Mouse (Mus musculus) adrenal gland, postnatal 36 days (tissue): Measurements from ENCODE around the gene Prune1. TPM values are rescaled to one million over a fixed set of nuclear protein-coding genes. Genes with fewer than 3 reads are reported as not detected.
"Not testable (repeated sequence)": the region's sequence is repeated elsewhere in the genome, so short reads cannot be mapped to it uniquely, and the experiment has no call there.

Experiments
- DNase-seq, 2 experiments: peaks; one replicate each; pipeline ENCODE4 v3.0.0; 2021; ENCODE audit warnings: mixed read lengths in 1 of 2
- total RNA-seq, 2 experiments: library from RNA; stranded (reverse); gene quantifications; 2 replicates each; pipeline ENCODE4 v1.2.3; 2021

Gene Prune1
- total RNA-seq, 2 experiments from 2014 or later, result 25.1 to 33.3 TPM

- DNase-seq, result not testable (repeated sequence)
Observed at GRCm38 (mm10) chr3:95212889-95213608, 68.8 kb downstream of the Prune1 start.

DNA sequence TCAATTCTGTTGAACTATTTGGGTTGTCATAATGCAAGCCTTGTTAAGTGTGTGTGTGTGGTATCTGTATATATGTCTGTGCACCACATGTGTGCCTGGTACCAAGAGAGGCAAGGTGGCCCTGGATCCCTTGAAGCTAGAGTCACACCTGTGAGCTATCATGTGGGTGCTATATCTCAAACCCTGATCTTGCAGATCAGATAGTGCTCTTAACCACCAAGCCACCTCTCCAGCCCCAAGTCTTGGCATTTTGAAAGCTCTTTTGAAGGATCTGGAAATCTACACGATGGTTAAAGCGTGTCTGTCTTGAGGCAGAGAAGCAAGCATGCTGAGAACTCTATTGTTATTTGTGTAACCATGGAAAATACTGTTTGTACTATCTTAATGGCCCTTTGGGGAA is 71.3 kb downstream of the Prune1 start:
- DNase-seq, result no peak

- no peak for DNase-seq
Observed at GRCm38 (mm10) chr3:95208286-95208685, 73.6 kb downstream of the Prune1 start.

DNA sequence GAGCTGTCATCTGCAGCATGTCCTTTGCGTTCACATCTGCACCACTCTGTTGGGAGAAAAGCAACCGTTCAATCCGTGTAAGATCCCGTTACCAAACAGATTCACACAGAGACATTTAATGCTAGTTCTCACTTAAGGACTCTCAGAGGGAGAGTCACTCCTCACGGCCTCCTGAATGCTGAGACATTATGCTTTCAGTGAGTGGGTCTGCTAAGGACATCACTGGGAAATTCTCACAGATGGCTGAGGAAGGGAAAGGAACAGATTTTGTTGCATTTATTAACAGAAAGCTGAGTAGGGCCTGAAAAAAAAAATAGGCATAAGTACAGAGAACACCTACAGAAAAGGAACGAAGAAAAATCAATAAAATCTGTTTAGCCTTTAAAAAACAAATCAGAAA is 78.0 kb downstream of the Prune1 start:
- DNase-seq, result no peak

Other genes with a start within 250 kb of the Prune1 start
- gene Psmd4, start 239.5 kb downstream of the Prune1 start, total RNA-seq, result 100 to 1,000 TPM; 284 to 331 TPM
- 10 to 100 TPM; 41.8 to 58.9 TPM for gene Pip5k1a, start 175.1 kb downstream of the Prune1 start, total RNA-seq
- gene Vps72, start 171.1 kb downstream of the Prune1 start, total RNA-seq, result 10 to 100 TPM; 56.1 to 63.3 TPM
- gene Tmod4, start 157.6 kb downstream of the Prune1 start, total RNA-seq, result 1 to 10 TPM in 1 of 2 experiments, under 1 TPM in 1; 0.66 to 1.4 TPM
- 10 to 100 TPM; 33.8 to 35.4 TPM for gene Scnm1, start 148.1 kb downstream of the Prune1 start, total RNA-seq
- 1 to 10 TPM; 8.3 to 9.7 TPM for gene Lysmd1, start 148.0 kb downstream of the Prune1 start, total RNA-seq
- 1 to 10 TPM; 1.8 to 2.1 TPM for gene Tnfaip8l2, start 139.7 kb downstream of the Prune1 start, total RNA-seq
- 1 to 10 TPM; 2.3 to 3.7 TPM for gene Sema6c, start 121.6 kb downstream of the Prune1 start, total RNA-seq
- 10 to 100 TPM; 21.3 to 22.6 TPM for gene Gabpb2, start 64.2 kb downstream of the Prune1 start, total RNA-seq
- 10 to 100 TPM; 86.9 to 94.8 TPM for gene Cdc42se1, start 53.3 kb downstream of the Prune1 start, total RNA-seq
- gene Mllt11, start 49.9 kb downstream of the Prune1 start, total RNA-seq, result 10 to 100 TPM in 1 of 2 experiments, 1 to 10 TPM in 1; 6.9 to 10.9 TPM
- under 1 TPM; 0.17 to 0.26 TPM for gene Gm128, start 40.5 kb downstream of the Prune1 start, total RNA-seq
- gene Bnipl, start 30.9 kb downstream of the Prune1 start, total RNA-seq, result under 1 TPM in 1 of 2 experiments, not detected in 1; 0.89 TPM
- 100 to 1,000 TPM; 120 to 147 TPM for gene Mindy1, start 731 bp downstream of the Prune1 start, total RNA-seq
- 1 to 10 TPM; 1.1 to 3.3 TPM for gene Anxa9, start 25.1 kb upstream of the Prune1 start, total RNA-seq
- gene Cers2, start 32.7 kb upstream of the Prune1 start, total RNA-seq, result 100 to 1,000 TPM; 239 to 254 TPM
- gene Setdb1, start 75.1 kb upstream of the Prune1 start, total RNA-seq, result 10 to 100 TPM; 25.9 to 29.7 TPM
- not detected for gene 4930558C23Rik, start 120.8 kb upstream of the Prune1 start, total RNA-seq
- gene Arnt, start 152.3 kb upstream of the Prune1 start, total RNA-seq, result 10 to 100 TPM; 63.5 to 68.0 TPM
- gene Ctsk, start 217.2 kb upstream of the Prune1 start, total RNA-seq, result 1 to 10 TPM; 7.2 to 9.0 TPM
- 10 to 100 TPM; 35.2 to 65.5 TPM for gene Ctss, start 244.7 kb upstream of the Prune1 start, total RNA-seq